Mouse (Mus musculus) bone marrow, adult 2 months (tissue): ENCODE data around the gene Kcnk4.

Source experiments
- CTCF ChIP-seq: fragments of 200-500 bp; IDR thresholded peaks from 2 replicates; pipeline ENCODE4 v1.5.1; 2011; ENCODE audit warnings: low read length, control low read depth; ENCODE audit not compliant: control insufficient read depth, insufficient read depth
- POLR2A ChIP-seq: fragments of 200-500 bp; IDR thresholded peaks from 2 replicates; pipeline ENCODE4 v1.6.1; 2011; ENCODE audit warnings: low read depth, mild to moderate bottlenecking, control low read depth, low read length, borderline replicate concordance; ENCODE audit not compliant: control insufficient read depth

DNA sequence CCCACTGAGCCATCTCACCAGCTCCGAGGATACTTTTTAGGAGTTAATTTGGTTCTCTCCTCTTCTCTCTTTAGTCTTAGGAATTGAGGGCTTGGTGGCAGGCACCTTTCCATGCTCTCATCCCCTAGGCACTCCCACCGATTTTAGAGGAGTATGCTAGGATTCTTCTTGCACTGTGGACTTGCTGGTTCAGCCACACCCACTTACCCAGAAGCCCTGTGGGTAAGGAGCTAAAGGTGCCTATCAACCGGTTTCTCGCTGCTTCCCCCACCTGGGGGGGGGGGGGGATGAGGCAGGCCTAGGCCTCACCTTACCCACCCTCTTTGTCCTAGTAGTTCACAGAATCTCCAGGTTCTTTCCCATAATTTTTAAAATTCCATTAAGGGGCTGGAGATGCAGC lies 13.4 kb upstream of the Kcnk4 start:
- TF ChIP-seq POLR2A = no peak
- TF ChIP-seq CTCF = no peak
